Mouse (Mus musculus) brain, embryonic 18.5 days (tissue): ENCODE measurements around the gene Nbr1.

Source experiments
- DNase-seq: peaks from one replicate; pipeline ENCODE4 v3.0.0-alpha.2; 2012; ENCODE audit warnings: low read depth, low spot score

Gene Nbr1

DNA sequence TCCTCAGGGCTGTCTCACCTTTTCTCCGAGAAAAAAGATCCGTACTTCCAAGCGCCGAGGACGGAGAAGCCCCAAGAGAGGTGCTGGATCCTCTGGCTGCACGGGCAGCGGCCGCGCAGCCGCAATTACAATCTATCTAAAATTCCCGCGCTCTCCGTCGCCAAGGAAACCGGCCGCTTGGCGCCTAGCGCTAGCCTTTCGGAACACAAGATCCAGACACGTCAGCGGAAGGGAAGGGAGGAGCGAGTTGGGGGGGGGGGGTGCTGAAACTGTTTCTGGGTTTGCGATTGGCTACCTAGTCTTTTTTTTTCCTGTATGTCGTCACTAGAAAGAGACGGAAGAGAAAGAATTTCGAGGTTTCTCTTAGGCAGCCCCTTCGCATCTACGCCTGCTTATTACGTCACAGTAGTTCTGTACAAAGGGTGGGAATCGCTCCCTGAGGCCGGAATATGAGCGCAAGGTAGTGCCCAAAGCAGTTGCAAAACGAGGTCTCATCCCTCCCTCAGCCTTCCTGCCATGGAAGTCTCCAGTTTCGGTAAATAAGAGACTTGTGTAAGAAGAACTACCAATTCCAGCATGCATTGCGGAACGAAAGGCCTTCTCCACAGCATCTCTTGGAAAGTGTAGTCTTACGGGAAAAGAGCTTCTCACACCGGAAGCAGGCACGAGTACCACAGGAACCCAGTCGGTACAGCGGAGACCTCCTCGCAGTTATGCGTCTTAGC is at the start of gene Nbr1, which contains the start of gene Brca1:
Nbr1 (plus strand) TSS at position 399 of the 725 bp plus-strand sequence.
Brca1 (minus strand) TSS at position 205 of the 725 bp plus-strand sequence.
- DNase-seq = peak; percentile 99

DNA sequence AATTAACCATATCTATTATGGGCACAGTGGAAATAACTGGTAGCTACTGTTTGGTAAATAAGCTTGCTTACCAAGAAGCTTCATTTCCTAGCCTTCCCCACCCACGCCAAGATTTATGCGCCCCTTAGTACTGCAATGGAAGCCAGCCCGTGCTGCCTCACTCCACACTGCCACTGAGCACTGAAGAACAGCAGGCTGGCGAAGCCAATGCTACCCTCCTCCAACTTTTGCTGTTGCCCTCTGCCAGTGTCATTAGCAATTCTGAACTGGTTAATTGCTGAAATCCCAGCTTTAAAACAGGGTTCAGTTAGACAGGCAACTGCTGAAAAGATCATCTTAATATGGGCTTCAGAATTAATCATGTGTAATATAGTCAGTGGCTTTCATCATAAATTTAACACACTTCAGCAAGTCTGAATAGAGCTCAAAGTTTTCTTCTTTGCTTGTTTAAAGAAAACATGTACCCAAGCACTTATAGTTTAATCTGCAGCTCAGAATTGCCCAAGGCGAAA is 45.6 kb upstream of the Nbr1 start:
- DNase-seq = no peak

DNA sequence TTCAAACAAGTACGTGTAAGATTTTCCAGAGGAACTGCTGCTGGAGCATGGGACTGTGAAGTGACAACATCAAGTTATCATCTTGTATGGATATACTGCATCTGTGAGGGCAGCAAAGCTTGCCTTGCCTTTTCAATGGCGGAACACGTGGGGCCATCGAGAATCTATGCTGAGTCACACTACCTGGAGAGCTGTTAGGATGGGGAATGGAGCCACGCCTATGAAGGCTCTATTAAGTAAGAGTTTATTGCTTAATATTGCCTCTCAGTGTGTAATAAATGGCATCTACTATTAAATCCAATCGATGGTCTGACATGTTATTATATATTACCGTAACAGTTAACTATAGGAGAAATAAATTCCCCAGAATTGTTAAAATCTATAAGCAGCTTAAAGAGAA is 44.9 kb upstream of the Nbr1 start:
- DNase-seq = no peak

DNA sequence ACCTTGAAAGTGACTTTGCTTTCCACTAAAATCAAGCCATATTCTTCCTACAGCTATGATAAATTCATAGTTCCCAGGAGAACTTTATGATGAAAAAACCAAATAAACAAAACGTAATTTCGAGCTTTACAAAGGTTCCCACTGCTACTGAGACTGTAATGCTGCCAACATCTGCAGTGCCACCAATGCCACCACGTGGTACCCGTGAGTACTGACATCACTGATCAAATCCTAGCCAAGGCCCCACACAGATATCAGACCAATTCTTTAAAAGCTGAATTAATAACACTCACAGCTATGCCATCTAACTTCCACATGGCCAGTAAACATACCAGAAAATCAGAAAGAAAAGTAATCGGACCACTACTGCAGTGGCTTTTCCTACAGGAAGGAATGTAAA is 33.0 kb upstream of the Nbr1 start:
- DNase-seq = no peak

DNA sequence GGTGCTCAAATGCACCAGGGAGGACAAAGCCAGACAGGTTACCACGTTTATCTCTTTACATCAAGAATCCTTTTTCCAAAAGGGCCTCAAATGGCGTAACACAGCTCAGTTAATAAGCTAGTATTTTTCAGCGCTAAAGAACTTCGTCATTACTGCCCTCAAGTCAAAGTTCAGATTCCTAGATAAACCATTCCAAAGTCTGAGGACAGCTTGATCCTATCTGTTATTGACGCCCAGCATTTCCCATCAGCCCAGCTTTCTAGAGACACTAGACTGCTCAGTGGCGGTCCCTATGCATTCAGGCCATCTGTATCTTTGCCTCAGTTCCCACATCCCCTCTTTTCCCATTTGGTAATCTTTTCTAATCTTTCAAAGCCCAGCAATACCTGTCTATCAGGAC is 32.6 kb upstream of the Nbr1 start:
- no peak for DNase-seq

DNA sequence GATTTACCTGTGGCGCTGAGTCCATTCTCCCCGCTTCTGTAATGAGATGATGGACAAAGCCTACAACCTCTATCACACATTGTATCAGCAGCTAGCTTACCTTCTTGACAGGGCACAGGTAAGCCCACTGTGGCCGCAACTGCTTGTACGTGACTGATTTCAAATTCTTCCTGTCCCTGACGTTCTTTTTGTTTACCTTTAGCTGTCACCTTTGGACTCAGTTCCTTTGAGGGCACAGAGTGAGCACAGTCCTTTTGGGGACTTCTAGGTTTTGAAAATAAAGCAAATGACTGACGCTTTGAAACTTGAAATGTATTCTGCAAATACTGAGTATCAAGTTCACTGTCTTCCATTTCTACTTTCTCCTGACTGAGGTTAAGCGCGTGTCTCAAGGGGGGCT is 27.5 kb upstream of the Nbr1 start:
- DNase-seq = no peak

DNA sequence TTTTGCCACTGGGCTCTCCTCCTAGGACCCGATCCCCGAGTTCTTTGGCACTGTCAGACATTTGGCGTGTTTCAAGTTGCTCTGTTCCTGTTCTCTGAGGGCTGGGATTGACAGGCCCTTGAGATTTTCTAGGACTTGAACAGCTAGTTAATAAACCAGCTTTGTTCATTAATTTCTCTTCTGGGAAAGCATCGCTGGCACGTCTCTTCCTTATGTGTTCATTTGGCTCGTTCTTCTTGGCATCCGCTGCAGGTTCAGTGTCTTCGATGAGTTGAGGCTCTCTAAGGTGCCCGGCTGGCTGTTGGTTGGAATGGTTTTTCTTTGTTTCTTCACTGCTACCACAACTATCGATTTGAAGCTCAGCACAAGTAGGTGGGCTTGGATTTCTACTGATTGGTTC is 26.9 kb upstream of the Nbr1 start:
- DNase-seq = no peak

- peak; percentile 70 for DNase-seq
These were observed 25.9 kb upstream of the Nbr1 start for GRCm38 (mm10) chr11:101525936-101526595.

GRCm38 (mm10) chr11:101526686-101527085 is 25.3 kb upstream of the Nbr1 start:
- no peak for DNase-seq

DNA sequence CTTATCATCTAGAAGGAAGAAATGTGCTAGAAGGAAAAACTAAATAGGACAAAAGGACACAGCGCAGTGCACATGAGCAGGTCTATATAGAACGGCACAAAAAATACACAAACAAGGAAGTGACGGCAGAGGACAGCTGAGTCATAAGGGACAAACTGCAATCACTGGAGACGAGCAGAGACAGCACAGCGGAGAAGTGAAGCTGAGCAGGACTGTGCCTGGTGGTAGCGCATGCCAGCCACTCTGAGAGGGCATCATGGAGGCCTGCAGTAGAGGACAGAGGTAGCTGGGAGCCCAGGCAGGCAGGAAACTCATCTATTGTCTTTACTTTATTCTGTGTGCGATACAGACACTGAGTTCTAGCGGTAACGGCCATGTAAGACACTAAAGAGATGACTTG is 8.4 kb upstream of the Nbr1 start:
- no peak for DNase-seq

DNA sequence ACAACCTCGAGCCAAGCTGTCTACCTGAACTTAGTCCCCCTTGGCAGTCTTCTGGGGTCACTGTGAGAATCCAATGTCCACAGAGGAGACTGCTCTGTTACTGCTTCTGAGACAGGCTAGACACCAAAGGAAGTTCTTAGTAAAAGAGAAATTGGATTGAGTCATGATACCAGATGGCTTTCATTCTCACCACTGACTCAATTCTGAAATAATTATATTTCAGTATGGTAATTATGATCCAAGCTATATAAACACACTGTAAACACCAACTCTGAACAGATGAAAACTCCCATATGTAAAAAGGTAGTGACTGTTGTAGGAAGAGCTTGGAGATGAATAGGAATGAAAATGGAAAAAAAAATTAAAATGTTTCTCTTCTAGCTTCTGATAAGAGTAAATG is 7.8 kb upstream of the Nbr1 start:
- peak; percentile 58 for DNase-seq

- no peak for DNase-seq
These were observed 3.4 kb upstream of the Nbr1 start for GRCm38 (mm10) chr11:101548526-101548925.

DNA sequence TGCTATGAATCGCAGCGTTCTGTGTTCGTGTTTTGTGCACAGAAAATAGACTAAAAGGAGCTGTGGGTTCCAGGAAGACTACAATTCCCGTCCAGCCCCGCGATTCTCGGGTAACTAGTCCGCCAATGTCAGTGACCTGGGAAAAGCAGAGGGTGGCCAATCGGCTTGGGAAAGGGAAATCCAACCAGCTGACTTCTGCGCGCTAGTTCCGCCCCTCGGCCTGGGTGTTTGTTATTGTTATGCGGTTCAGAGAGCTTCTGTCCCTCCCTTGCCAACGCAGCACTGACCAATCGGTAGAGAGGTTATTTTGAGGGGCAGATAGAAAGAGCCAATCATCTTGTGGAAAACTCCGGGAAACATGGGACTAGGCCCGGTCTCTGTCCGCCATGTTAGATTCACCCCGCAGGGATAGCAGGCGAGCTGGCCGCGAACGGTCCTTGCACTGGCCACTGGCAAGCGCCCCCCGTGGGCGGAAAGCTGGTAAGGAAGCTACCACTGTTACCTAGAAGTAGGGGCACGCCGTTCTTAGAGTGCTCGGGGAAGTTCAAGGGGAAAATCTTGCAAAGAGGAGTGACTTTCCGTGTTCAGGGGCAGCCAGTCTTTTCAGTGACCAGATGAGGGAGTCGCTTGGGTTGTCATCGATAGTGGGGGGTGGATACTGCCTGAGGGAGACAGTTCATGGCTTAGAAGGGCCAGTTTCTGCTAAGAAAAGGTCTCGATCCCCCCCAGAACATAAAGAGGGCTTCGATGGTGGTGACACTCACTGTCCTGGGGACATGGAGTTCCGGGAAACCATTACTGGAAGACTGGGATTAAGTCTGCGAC is 739 bp downstream of the Nbr1 start:
- DNase-seq = peak; percentile 99

DNA sequence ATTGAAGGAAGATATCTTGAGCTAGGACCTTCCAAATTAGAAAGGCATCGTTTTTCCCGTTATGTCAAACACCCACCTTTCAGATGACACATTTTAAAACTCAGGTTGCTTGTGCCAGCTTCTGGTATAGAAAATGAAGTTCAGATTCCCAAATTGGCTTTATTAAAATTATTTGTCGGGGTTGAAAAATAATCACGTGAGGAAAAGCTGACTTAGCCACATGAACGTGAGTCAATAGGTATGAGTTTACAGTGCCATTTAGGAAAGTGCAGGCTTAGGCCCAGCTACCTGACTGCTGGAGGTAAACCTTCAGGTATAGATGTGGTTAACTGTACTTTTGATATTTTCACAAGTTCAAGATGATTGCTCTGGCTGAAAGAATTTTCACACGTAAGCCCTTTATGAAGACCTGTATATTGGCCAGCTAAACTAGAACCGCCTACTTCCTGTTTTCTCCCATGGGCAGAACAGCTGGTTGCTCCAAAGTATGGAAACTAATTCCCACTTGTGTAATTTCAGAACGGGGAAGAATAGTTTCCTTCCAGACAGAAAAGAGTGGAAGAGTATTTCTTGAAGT is 1.5 kb downstream of the Nbr1 start:
- no peak for DNase-seq

GRCm38 (mm10) chr11:101556541-101556940 is 4.6 kb downstream of the Nbr1 start:
- no peak for DNase-seq

DNA sequence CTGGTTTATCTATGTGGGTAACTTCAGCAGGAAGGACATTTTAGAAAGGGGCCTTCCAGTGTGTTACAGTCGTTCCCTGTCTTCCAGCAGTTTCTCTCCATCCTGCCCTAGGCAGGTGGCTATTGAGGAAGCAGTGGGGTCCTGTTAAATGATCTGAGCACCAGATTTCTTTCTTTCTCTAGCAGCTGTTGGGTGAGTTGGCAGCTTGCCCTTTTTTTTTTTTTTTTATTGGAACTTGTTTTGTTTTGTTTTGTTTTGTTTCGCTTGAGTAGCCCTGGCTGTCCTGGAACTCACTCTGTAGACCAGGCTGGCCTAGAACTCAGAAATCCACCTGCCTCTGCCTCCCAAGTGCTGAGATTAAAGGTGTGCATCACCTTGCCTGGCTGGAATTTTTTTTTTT is 5.0 kb downstream of the Nbr1 start:
- DNase-seq = no peak

GRCm38 (mm10) chr11:101562391-101562790 is 10.4 kb downstream of the Nbr1 start:
- DNase-seq = no peak

- DNase-seq = no peak
These were observed 16.5 kb downstream of the Nbr1 start for GRCm38 (mm10) chr11:101568421-101568820.

GRCm38 (mm10) chr11:101576116-101576515 is 24.2 kb downstream of the Nbr1 start:
- no peak for DNase-seq

DNA sequence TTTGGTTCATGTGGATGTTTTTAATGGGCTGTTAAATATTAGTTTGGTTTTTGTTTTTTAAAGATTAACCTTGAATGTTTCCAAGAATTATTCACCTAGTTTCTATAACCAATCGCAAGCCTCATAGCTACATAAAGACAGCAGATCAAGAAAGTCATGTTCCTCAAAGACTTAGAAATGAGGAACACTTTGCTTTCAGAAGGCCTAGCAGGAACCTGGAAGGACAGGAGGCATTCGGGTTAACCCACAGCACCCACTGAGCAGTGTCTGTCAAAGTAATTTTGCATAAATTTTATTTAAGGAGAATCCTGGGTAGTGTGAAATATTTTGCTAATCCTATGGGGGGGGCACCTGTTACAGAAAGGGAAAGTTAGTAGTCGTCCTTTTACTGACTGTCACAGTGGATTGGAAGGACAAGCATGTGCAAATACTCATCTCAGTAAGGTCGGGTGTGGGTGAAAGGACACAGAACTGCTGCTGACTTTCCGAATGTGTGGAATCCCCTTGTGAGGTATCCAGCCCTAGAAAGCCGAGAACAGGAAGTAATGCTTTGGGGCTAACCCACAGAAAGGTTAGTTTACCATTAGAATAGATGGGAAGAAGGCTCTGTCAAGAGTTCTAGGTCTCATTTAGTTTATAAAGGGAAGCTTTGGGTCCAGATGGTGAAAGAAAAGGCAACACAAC is 29.3 kb downstream of the Nbr1 start:
- no peak for DNase-seq
